Mouse (Mus musculus): ENCODE measurements around the gene Msh5. TPM values are rescaled to one million over a fixed set of nuclear protein-coding genes. Genes with fewer than 3 reads are reported as not detected.

The Msh5 gene
- polyA plus RNA-seq, 1 experiment from 2014 or later: 4.2 TPM

DNA sequence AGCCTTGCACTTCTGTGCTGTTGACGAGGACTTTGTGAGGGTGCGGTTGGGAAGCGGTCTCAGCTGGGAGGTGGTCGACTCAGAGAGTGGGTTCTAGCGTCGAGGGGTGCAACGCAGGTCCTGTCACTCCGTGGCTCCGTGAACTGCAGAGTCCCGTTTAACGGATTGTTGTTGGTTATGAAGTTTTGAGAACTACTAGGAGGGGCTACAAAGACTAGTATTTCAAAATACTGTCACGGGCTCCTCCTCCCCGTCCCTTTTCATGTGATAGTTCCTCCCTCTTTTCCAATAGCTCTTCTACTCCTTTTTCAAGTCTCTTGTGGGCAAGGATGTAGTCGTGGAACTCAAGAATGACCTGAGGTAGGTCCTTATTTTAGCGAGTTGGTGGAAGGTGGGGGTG lies 64.2 kb downstream of the Msh5 start:
- WGBS: under 1% methylated on average over 15 of the region's 15 CpGs

DNA sequence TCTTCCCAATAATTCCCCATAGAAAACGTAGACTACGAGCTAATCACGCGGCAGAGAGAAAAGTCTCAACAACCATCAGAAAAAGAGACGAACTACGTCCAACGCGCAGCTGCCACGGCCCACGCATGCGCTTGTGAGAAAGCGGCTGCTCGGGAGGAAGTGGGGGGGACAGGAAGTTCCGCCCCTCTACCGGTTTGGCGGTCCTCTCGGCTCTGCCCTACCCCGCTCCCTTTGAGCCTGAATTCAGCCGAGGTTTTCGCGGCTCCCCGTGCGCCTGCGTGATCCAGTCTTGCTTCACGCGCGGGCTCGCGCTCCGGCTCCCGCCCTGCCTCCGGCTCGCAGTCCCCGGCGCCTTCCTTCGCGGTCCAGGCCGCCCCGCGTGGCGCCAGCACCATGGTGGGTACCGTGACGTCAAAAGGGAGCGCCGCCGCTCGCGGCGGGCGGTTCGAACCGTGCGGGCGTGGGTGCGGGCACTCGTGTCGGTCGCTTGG lies 64.8 kb downstream of the Msh5 start, which contains the start of gene Lsm2:
Lsm2 (plus strand) TSS at position 173 of the 491 bp plus-strand sequence.
- DNase-seq (ENCODE audit: low spot score) (peak; percentile 93), ATAC-seq (ENCODE audit: low FRiP score) (peak; percentile 91)
- peak within 1 kb of the TSS; percentile 60 for H3K4me3 ChIP-seq (ENCODE audit: low read depth, low read length)
- under 1% methylated on average over 58 of the region's 58 CpGs for WGBS
- peaks cover 4% of the 10 kb centered on the region for H3K36me3 ChIP-seq (ENCODE audit: control insufficient read depth, insufficient read depth, low read length)
- H3K4me2 ChIP-seq (replicated peaks; ENCODE audit: low read depth, low read length): peak within 1 kb of the TSS; percentile 88
- no peaks in the 10 kb centered on the region for H3K9me3 ChIP-seq (ENCODE audit: control insufficient read depth, low read length)
- H3K27me3 ChIP-seq (ENCODE audit: control insufficient read depth, insufficient read depth, low read length): no peaks in the 10 kb centered on the region
- H3K4me1 ChIP-seq (replicated peaks; ENCODE audit: control insufficient read depth, insufficient read depth, low read length): peaks cover 4% of the 10 kb centered on the region
- peak within 1 kb of the TSS; percentile 94 for H3K9ac ChIP-seq (ENCODE audit: low read depth, low read length)
- H3K27ac ChIP-seq (ENCODE audit: low read depth, low read length): peak within 1 kb of the TSS; percentile 96

More for the DNA sequence above, 64.2 kb downstream of the Msh5 start:
- DNase-seq (ENCODE audit: low spot score): no peak
- H3K27me3 ChIP-seq (ENCODE audit: control insufficient read depth, insufficient read depth, low read length): no peaks in the 10 kb centered on the region
- H3K36me3 ChIP-seq (ENCODE audit: control insufficient read depth, insufficient read depth, low read length): peaks cover 4% of the 10 kb centered on the region
- H3K27ac ChIP-seq (ENCODE audit: low read depth, low read length): peak overlapping the region; percentile 96; the same call in 1 of the 2 replicates
- no peaks in the 10 kb centered on the region for H3K9me3 ChIP-seq (ENCODE audit: control insufficient read depth, low read length)
- ATAC-seq (ENCODE audit: low FRiP score): peak; percentile 36
- H3K4me2 ChIP-seq (replicated peaks; ENCODE audit: low read depth, low read length): peak overlapping the region; percentile 88
- H3K9ac ChIP-seq (ENCODE audit: low read depth, low read length): peak overlapping the region; percentile 94
- peaks cover 4% of the 10 kb centered on the region for H3K4me1 ChIP-seq (replicated peaks; ENCODE audit: control insufficient read depth, insufficient read depth, low read length)
- peak overlapping the region; percentile 60 for H3K4me3 ChIP-seq (ENCODE audit: low read depth, low read length)

DNA sequence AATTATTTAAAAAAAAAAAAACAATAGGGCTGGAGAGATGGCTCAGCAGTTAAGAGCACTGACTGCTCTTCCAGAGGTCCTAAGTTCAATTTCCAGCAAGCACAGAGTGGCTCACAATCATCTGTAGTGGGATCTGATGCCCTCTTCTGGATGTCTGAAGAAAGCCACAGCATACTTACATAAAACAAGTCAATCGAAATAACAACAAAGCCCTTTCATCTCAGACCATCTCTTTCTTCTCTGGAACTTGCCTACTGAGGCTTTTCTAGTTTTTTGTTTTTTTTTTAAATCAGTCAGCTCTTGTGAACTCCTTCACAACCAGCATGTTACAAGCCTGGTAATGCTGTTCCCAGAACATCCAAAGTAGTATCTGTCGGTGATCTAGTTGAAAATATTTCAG lies 65.9 kb downstream of the Msh5 start:
- no peak for ATAC-seq (ENCODE audit: low FRiP score)
- peak overlapping the region; percentile 60 for H3K4me3 ChIP-seq (ENCODE audit: low read depth, low read length)
- no peaks in the 10 kb centered on the region for H3K9me3 ChIP-seq (ENCODE audit: control insufficient read depth, low read length)
- peaks cover under 1% of the 10 kb centered on the region; the same call in 1 of the 2 replicates for H3K36me3 ChIP-seq (ENCODE audit: control insufficient read depth, insufficient read depth, low read length)
- WGBS: 16% methylated on average over 2 of the region's 2 CpGs
- peak; percentile 37 for DNase-seq (ENCODE audit: low spot score)
- peaks cover 4% of the 10 kb centered on the region for H3K4me1 ChIP-seq (replicated peaks; ENCODE audit: control insufficient read depth, insufficient read depth, low read length)
- peak overlapping the region; percentile 61 for H3K27ac ChIP-seq (ENCODE audit: low read depth, low read length)
- peak overlapping the region; percentile 88 for H3K4me2 ChIP-seq (replicated peaks; ENCODE audit: low read depth, low read length)
- H3K9ac ChIP-seq (ENCODE audit: low read depth, low read length): peak overlapping the region; percentile 54; the same call in 1 of the 2 replicates
- no peaks in the 10 kb centered on the region for H3K27me3 ChIP-seq (ENCODE audit: control insufficient read depth, insufficient read depth, low read length)

DNA sequence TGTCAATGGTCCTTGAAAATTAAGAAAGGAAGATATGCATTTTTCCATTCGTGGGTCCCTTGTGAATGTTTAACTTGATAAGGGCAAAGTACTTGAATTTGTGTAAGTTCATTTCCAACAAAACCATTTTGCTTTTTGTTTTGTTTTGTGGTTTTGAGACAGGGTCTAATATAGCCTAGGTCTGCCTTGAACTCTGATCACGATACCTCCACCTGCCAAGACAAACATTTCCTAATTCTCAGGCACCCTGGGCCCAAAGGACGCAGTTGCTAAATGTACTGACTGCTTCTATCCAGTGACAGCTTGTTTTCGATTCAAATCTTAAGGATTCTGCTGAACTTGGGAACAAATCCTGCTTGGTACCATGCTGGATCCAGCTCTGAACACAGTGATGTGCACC lies 66.9 kb downstream of the Msh5 start:
- H3K9me3 ChIP-seq (ENCODE audit: control insufficient read depth, low read length): no peaks in the 10 kb centered on the region
- H3K27me3 ChIP-seq (ENCODE audit: control insufficient read depth, insufficient read depth, low read length): no peaks in the 10 kb centered on the region
- ATAC-seq (ENCODE audit: low FRiP score) (no peak), DNase-seq (ENCODE audit: low spot score) (no peak)
- H3K4me1 ChIP-seq (replicated peaks; ENCODE audit: control insufficient read depth, insufficient read depth, low read length): peaks cover 4% of the 10 kb centered on the region
- WGBS: 95% methylated on average over 4 of the region's 4 CpGs
- no peak overlapping the region for H3K4me3 ChIP-seq (ENCODE audit: low read depth, low read length)
- H3K27ac ChIP-seq (ENCODE audit: low read depth, low read length): no peak overlapping the region
- no peak overlapping the region for H3K9ac ChIP-seq (ENCODE audit: low read depth, low read length)
- H3K36me3 ChIP-seq (ENCODE audit: control insufficient read depth, insufficient read depth, low read length): no peaks in the 10 kb centered on the region
- no peak overlapping the region for H3K4me2 ChIP-seq (replicated peaks; ENCODE audit: low read depth, low read length)

Other genes with a start within 250 kb of the Msh5 start
- gene Cyp21a1, start 242.2 kb downstream of the Msh5 start, polyA plus RNA-seq (2014; fragmentation: Nextera tagmentation; extraction: Ambion mirVana): not detected in 2 replicates
- 21.7 and 22.7 TPM in 2 replicates for gene Stk19, start 209.8 kb downstream of the Msh5 start, polyA plus RNA-seq (2014; fragmentation: Nextera tagmentation; extraction: Ambion mirVana)
- 58.6 and 64.9 TPM in 2 replicates for gene Dxo, start 209.7 kb downstream of the Msh5 start, polyA plus RNA-seq (2014; fragmentation: Nextera tagmentation; extraction: Ambion mirVana)
- 26.9 and 29.9 TPM in 2 replicates for gene Skiv2l, start 196.5 kb downstream of the Msh5 start, polyA plus RNA-seq (2014; fragmentation: Nextera tagmentation; extraction: Ambion mirVana)
- 117 and 138 TPM in 2 replicates for gene Nelfe, start 196.4 kb downstream of the Msh5 start, polyA plus RNA-seq (2014; fragmentation: Nextera tagmentation; extraction: Ambion mirVana)
- gene Cfb, start 184.2 kb downstream of the Msh5 start, polyA plus RNA-seq (2014; fragmentation: Nextera tagmentation; extraction: Ambion mirVana): 1.0 and 2.1 TPM in 2 replicates
- gene Zbtb12, start 167.3 kb downstream of the Msh5 start, polyA plus RNA-seq (2014; fragmentation: Nextera tagmentation; extraction: Ambion mirVana): 2.9 and 3.2 TPM in 2 replicates
- gene Gm20547, start 164.7 kb downstream of the Msh5 start, polyA plus RNA-seq (2014; fragmentation: Nextera tagmentation; extraction: Ambion mirVana): not detected in 2 replicates
- gene C2, start 148.5 kb downstream of the Msh5 start, polyA plus RNA-seq (2014; fragmentation: Nextera tagmentation; extraction: Ambion mirVana): 0.64 and 1.2 TPM in 2 replicates
- 57.4 and 70.1 TPM in 2 replicates for gene Ehmt2, start 148.3 kb downstream of the Msh5 start, polyA plus RNA-seq (2014; fragmentation: Nextera tagmentation; extraction: Ambion mirVana)
- 0.12 and 0.29 TPM in 2 replicates for gene Slc44a4, start 132.3 kb downstream of the Msh5 start, polyA plus RNA-seq (2014; fragmentation: Nextera tagmentation; extraction: Ambion mirVana)
- gene Neu1, start 115.5 kb downstream of the Msh5 start, polyA plus RNA-seq (2014; fragmentation: Nextera tagmentation; extraction: Ambion mirVana): 12.9 and 14.5 TPM in 2 replicates
- 0.15 TPM in 1 of 2 replicates, not detected in the other for gene Hspa1b, start 87.5 kb downstream of the Msh5 start, polyA plus RNA-seq (2014; fragmentation: Nextera tagmentation; extraction: Ambion mirVana)
- gene Gm20481, start 76.8 kb downstream of the Msh5 start, polyA plus RNA-seq (2014; fragmentation: Nextera tagmentation; extraction: Ambion mirVana): 0.49 TPM in 1 of 2 replicates, not detected in the other
- gene Hspa1a, start 74.6 kb downstream of the Msh5 start, polyA plus RNA-seq (2014; fragmentation: Nextera tagmentation; extraction: Ambion mirVana): 0.93 and 1.4 TPM in 2 replicates
- gene Hspa1l, start 74.0 kb downstream of the Msh5 start, polyA plus RNA-seq (2014; fragmentation: Nextera tagmentation; extraction: Ambion mirVana): 0.93 and 1.2 TPM in 2 replicates
- gene Lsm2, start 64.9 kb downstream of the Msh5 start, polyA plus RNA-seq (2014; fragmentation: Nextera tagmentation; extraction: Ambion mirVana): 188 and 207 TPM in 2 replicates
- gene Vars, start 45.8 kb downstream of the Msh5 start, polyA plus RNA-seq (2014; fragmentation: Nextera tagmentation; extraction: Ambion mirVana): 69.1 and 71.7 TPM in 2 replicates
- 0.10 and 0.36 TPM in 2 replicates for gene Vwa7, start 30.2 kb downstream of the Msh5 start, polyA plus RNA-seq (2014; fragmentation: Nextera tagmentation; extraction: Ambion mirVana)
- 3.0 and 4.0 TPM in 2 replicates for gene Sapcd1, start 18.7 kb downstream of the Msh5 start, polyA plus RNA-seq (2014; fragmentation: Nextera tagmentation; extraction: Ambion mirVana)
- 45.6 and 85.1 TPM in 2 replicates for gene Clic1, start 3.2 kb upstream of the Msh5 start, polyA plus RNA-seq (2014; fragmentation: Nextera tagmentation; extraction: Ambion mirVana)
- gene Ddah2, start 12.3 kb upstream of the Msh5 start, polyA plus RNA-seq (2014; fragmentation: Nextera tagmentation; extraction: Ambion mirVana): 614 and 636 TPM in 2 replicates
- 0.19 TPM in 1 of 2 replicates, not detected in the other for gene Ly6g6c, start 18.6 kb upstream of the Msh5 start, polyA plus RNA-seq (2014; fragmentation: Nextera tagmentation; extraction: Ambion mirVana)
- 0.66 and 1.1 TPM in 2 replicates for gene Mpig6b, start 19.4 kb upstream of the Msh5 start, polyA plus RNA-seq (2014; fragmentation: Nextera tagmentation; extraction: Ambion mirVana)
- gene Ly6g6e, start 30.2 kb upstream of the Msh5 start, polyA plus RNA-seq (2014; fragmentation: Nextera tagmentation; extraction: Ambion mirVana): 0.42 and 0.50 TPM in 2 replicates
- gene Ly6g6d, start 31.3 kb upstream of the Msh5 start, polyA plus RNA-seq (2014; fragmentation: Nextera tagmentation; extraction: Ambion mirVana): 1.0 and 2.7 TPM in 2 replicates
- 0.29 and 0.52 TPM in 2 replicates for gene Ly6g6f, start 38.9 kb upstream of the Msh5 start, polyA plus RNA-seq (2014; fragmentation: Nextera tagmentation; extraction: Ambion mirVana)
- gene Abhd16a, start 42.5 kb upstream of the Msh5 start, polyA plus RNA-seq (2014; fragmentation: Nextera tagmentation; extraction: Ambion mirVana): 40.2 and 45.1 TPM in 2 replicates
- not detected in 2 replicates for gene Ly6g5c, start 61.5 kb upstream of the Msh5 start, polyA plus RNA-seq (2014; fragmentation: Nextera tagmentation; extraction: Ambion mirVana)
- 0.89 and 0.96 TPM in 2 replicates for gene Ly6g5b, start 68.7 kb upstream of the Msh5 start, polyA plus RNA-seq (2014; fragmentation: Nextera tagmentation; extraction: Ambion mirVana)
- gene Gpank1, start 74.7 kb upstream of the Msh5 start, polyA plus RNA-seq (2014; fragmentation: Nextera tagmentation; extraction: Ambion mirVana): 22.5 and 29.7 TPM in 2 replicates
- 299 and 310 TPM in 2 replicates for gene Csnk2b, start 75.3 kb upstream of the Msh5 start, polyA plus RNA-seq (2014; fragmentation: Nextera tagmentation; extraction: Ambion mirVana)
- gene D17H6S53E, start 79.6 kb upstream of the Msh5 start, polyA plus RNA-seq (2014; fragmentation: Nextera tagmentation; extraction: Ambion mirVana): 8.4 and 9.2 TPM in 2 replicates
- gene Apom, start 85.3 kb upstream of the Msh5 start, polyA plus RNA-seq (2014; fragmentation: Nextera tagmentation; extraction: Ambion mirVana): 0.34 and 0.49 TPM in 2 replicates
- gene Bag6, start 88.4 kb upstream of the Msh5 start, polyA plus RNA-seq (2014; fragmentation: Nextera tagmentation; extraction: Ambion mirVana): 105 and 117 TPM in 2 replicates
- 167 and 205 TPM in 2 replicates for gene Prrc2a, start 118.2 kb upstream of the Msh5 start, polyA plus RNA-seq (2014; fragmentation: Nextera tagmentation; extraction: Ambion mirVana)
- 6.1 and 8.4 TPM in 2 replicates for gene Aif1, start 129.3 kb upstream of the Msh5 start, polyA plus RNA-seq (2014; fragmentation: Nextera tagmentation; extraction: Ambion mirVana)
- 5.6 and 9.8 TPM in 2 replicates for gene Lst1, start 141.7 kb upstream of the Msh5 start, polyA plus RNA-seq (2014; fragmentation: Nextera tagmentation; extraction: Ambion mirVana)
- 0.22 and 0.32 TPM in 2 replicates for gene Ltb, start 147.7 kb upstream of the Msh5 start, polyA plus RNA-seq (2014; fragmentation: Nextera tagmentation; extraction: Ambion mirVana)
- not detected in 2 replicates for gene Tnf, start 155.3 kb upstream of the Msh5 start, polyA plus RNA-seq (2014; fragmentation: Nextera tagmentation; extraction: Ambion mirVana)
- not detected in 2 replicates for gene Lta, start 158.6 kb upstream of the Msh5 start, polyA plus RNA-seq (2014; fragmentation: Nextera tagmentation; extraction: Ambion mirVana)
- gene Gm16181, start 174.1 kb upstream of the Msh5 start, polyA plus RNA-seq (2014; fragmentation: Nextera tagmentation; extraction: Ambion mirVana): 0.36 and 0.43 TPM in 2 replicates
- gene Atp6v1g2, start 186.9 kb upstream of the Msh5 start, polyA plus RNA-seq (2014; fragmentation: Nextera tagmentation; extraction: Ambion mirVana): 14.7 and 16.8 TPM in 2 replicates
- 2.3 and 3.7 TPM in 2 replicates for gene Nfkbil1, start 189.0 kb upstream of the Msh5 start, polyA plus RNA-seq (2014; fragmentation: Nextera tagmentation; extraction: Ambion mirVana)
- gene Ddx39b, start 195.0 kb upstream of the Msh5 start, polyA plus RNA-seq (2014; fragmentation: Nextera tagmentation; extraction: Ambion mirVana): 633 and 640 TPM in 2 replicates
- gene H2-D1, start 216.0 kb upstream of the Msh5 start, polyA plus RNA-seq (2014; fragmentation: Nextera tagmentation; extraction: Ambion mirVana): 42.9 and 43.2 TPM in 2 replicates